Mouse (Mus musculus) Muller cell, postnatal 12 days (primary cell): ENCODE data around the gene Prom2.

Source experiments
- DNase-seq: peaks from one replicate; pipeline ENCODE4 v3.0.0-alpha.2; 2015; ENCODE audit errors: inconsistent ontology term

Gene Prom2

DNA sequence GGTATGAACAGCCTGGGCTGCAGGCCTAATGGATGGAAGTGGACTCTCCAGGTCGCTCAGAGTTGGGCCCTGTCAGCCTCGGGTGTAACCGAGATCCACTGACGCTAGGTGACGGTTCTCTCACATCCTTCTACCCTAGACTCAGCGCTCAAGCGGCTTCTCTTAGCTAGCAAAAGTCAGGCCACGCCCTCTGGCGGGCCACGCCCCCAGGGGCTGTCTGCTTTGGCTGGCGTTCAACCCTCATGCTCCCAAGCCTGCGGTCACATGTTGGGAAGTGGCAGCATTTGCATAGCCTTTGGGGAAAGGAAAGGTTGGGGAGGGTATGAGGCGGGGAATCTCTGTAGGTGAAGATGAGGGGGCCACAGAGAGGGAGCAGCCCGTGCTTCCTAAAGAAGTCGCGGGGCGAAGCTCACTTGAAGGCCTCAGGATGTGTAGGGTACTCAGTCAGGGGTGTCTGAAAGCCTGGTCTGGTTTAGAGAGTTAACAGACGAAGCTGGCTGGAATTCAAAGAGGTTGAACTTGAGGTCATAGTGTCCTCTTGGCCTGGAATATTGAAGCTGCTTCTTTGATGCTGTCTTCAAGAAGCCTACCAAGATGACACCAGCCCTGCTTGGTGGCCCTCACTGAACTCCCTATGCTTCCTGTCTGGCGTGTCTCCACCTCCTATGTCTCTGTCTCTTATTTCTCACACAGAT is 56.6 kb downstream of the Prom2 start:
- DNase-seq, result peak; percentile 75

DNA sequence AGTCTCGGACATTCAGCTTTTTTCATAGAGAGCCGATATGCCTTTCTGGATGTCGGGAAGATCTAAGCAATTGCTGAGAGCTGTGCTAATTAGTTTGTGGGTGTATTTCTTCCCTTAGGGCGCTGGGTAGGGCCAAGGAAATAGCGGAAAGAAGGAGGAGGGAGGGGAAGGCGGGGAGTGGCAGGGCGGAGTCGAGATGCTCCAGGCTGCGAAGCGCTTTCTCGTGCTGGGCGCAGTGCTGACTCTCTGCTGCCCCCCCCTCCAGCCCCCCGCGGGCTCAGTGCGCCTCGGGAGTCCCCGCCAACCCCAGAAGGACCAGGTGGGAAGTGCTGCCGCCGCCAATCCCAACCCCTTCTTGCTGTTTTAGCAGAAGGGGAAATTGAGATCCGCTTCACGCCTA is 58.3 kb downstream of the Prom2 start:
- peak; percentile 23 for DNase-seq

DNA sequence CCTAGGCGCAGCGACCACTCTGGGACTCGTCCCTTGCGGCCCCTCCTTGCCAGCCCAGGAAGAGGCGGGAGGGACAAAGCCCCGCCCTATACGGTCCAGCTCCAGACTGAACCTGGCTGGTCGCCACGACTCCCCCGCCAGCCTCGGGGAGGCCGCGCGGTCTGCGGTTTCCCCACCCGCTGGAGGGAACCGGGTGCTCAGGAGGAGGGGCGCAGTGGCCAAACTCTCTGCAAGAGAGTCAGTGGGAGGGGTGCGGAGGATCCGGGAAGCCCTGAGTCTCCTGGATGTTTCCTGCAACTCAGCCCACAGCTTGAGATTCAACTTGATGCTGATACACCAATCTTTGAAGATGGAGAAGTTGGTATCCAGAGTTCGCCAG is 58.7 kb downstream of the Prom2 start:
- peak; percentile 83 for DNase-seq

DNA sequence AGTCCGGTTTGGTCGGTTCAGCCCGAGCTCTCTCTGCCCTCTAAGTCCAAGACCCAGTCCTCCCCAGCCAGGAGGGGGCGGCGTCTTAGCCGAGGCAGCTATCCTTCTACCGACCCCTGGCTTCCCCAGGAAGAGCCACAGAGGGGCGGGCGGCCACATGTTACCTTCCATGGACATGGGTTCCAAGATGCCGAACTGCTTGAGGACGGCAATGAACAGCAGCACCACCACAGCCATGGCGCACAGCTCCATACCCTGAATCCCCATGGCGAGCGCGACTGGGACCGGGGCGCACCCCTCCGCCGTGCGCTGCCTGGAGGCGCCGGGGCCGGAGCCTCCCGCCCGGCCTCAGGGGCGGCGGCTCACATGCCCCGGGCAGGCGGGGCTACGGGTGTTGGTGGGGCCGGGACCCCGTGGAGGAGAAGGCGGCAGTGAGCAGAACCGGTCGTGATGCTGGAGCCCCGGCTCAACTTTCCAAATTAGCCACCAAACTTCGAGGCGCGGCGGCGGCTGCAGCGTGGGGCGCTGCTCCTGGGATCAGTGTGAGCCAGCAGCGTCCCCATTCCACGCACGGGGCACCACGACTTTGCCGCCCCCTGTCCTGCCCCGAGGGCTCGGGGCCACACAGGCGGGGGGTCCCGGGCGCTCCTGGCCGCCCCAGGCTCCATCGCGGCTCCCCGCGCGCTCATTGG is 59.3 kb downstream of the Prom2 start:
- DNase-seq, result peak; percentile 36

DNA sequence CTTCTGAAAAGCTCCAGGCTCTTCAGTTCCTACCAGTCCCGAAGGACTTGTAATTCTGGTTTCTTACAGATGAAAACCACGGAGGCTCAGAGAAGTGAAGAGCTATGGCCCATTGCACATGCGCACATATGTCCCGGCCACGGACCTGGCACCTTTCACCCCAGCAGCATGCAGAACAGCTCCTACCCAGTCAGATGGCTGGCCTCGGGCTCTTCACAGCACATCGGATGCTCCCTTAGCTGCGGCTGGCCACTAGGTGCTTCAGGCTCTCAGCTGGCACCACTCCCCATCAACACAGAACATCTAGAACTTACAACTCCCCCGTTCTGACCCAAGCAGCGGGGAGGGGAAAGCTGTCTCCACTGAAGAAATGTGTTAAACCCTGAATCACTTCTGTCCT is 61.5 kb downstream of the Prom2 start:
- no peak for DNase-seq

DNA sequence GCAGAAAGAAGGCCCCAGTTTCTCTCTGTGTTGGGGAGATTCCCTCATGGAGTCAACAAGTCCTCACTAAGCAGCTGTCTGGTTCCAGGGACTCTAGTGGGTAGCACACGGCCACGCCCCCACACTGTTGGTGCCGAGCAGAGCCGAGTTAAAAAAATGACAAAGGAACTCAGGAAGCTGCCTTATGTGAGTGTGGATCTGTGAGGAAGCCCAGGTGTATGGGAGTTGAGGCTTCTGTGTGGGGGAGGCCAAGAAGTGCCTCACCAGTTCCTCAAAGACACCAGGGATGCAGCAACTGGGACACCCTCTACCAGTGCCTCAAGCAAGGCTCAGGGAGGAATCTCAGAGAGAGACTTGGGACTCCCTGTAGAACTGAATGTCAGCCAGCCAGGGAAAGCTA is 62.1 kb downstream of the Prom2 start:
- DNase-seq, result no peak
